Mouse (Mus musculus): ENCODE measurements around the gene Ms4a6b.
"Not testable (repeated sequence)": the region's sequence is repeated elsewhere in the genome, so short reads cannot be mapped to it uniquely, and the experiment has no call there.

The Ms4a6b gene

DNA sequence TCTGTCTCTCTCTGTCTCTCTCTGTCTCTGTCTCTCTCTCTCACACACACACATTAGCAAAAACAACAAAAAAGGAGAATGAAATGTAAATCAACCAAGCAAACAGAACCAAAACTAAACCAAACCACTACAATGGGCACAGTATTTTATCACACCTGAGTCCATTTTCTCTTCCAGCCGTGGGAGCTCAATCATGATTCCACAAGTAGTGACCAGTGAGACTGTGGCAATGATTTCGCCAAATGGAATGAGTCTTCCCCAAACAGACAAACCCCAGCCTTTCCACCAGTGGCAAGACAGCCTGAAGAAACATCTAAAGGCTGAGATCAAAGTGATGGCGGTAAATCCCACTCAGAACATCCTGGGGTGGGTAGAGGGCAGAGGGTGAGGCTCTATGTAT is 3.8 kb downstream of the Ms4a6b start:
- in situ Hi-C loops (cut with MboI, MseI), result no loop called here

GRCm38 (mm10) chr19:11533421-11533820 is 17.1 kb downstream of the Ms4a6b start:
- in situ Hi-C loops (cut with MboI, MseI), result no loop called here

GRCm38 (mm10) chr19:11533888-11534445 is 17.7 kb downstream of the Ms4a6b start:
- in situ Hi-C loops (cut with MboI, MseI), result no loop called here

- in situ Hi-C loops (cut with MboI, MseI), result no loop called here
Measured at GRCm38 (mm10) chr19:11536593-11536992, 20.3 kb downstream of the Ms4a6b start, which contains the start of gene Ms4a4d. Gene Ms4a4d, plus strand, starts transcription at chr19:11536801.

DNA sequence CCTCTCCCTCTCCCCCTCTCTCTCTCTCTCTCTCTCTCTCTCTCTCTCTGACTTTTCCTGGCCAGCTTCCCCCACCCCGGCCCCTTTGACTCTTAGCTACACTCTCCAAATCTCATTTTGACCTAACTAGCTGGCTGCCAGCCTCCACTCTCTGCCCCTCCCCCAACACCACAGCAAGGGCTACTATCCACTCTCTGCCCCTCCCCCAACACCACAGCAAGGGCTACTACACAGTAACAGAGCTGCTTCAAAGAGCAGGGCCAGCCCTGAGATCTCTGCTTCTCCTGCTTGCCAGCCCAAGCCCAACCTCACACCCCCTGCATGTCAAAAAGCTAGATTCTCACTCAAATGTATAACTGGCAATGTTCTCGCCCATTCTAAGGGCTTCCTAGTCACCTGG is 21.0 kb downstream of the Ms4a6b start:
- in situ Hi-C loops (cut with MboI, MseI), result no loop called here

- in situ Hi-C loops (cut with MboI, MseI), result not testable (repeated sequence)
Measured at GRCm38 (mm10) chr19:11540166-11540821, 24.0 kb downstream of the Ms4a6b start.

GRCm38 (mm10) chr19:11544383-11544782 is 28.1 kb downstream of the Ms4a6b start:
- in situ Hi-C loops (cut with MboI, MseI), result not testable (repeated sequence)

- in situ Hi-C loops (cut with MboI, MseI), result no loop called here
Measured at GRCm38 (mm10) chr19:11547911-11548310, 31.6 kb downstream of the Ms4a6b start.

GRCm38 (mm10) chr19:11554726-11555125 is 38.4 kb downstream of the Ms4a6b start:
- in situ Hi-C loops (cut with MboI, MseI), result no loop called here

DNA sequence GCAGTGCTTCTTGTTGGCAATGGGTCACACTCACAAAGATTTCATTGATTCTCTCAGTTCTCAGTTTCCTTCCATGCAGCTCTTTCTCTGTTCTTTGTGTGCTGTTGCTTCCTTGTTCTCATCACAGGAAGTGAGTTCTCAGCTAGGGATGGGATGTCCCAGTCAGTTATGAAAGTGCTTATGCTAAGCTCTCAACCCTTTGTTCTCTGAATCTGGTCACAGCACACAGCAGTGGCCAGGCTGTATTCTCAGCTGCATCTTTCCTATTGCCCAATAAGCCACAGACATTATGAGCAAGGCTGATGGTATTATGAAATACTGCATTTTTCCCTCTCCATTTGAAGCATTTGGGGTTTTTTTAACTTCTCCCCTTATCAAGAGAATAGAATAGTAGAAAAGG is 43.2 kb downstream of the Ms4a6b start:
- in situ Hi-C loops (cut with MboI, MseI), result not testable (repeated sequence)

- in situ Hi-C loops (cut with MboI, MseI), result no loop called here
Measured at GRCm38 (mm10) chr19:11574965-11575364, 58.7 kb downstream of the Ms4a6b start.

All from regulatory T cell (primary cell).